In the genomic region with DNA sequence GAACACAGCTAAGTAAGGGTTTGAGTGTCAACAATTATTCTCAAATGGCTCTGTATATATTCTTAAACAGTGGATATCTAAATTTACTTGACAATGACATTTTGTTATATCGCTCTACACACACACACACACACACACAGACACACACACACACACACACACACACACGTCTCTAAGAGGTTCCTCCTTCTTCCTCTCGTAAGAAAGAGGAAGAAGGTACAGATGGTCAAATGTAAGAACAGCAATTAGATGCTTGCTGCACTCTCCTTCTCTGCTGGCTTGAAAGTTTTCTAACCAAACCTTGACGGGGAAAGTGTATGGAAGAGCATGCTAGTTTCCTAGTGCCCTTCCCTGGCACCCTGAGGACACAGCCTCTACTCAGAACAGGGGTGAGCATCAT, we compare ENCODE assay signal across 16 mouse cellular contexts. TPM values are rescaled to one million over a fixed set of nuclear protein-coding genes. Genes with fewer than 3 reads are reported as not detected.
DNase-seq lines count a peak whose midpoint lies in the region; ATAC-seq and TF ChIP-seq lines count a peak whose summit lies in the region.
"Had no signal": no experiment of that assay in that cellular context is flagged by ENCODE, and none has a peak within 500 bp of the region (broad histone marks: within the 10 kb centered on the region; RNA-seq: fewer than 3 reads in every experiment).

No protein-coding gene starts in this region.

- no peak for DNase-seq in kidney, postnatal 10 days
- peak; percentile 77 for DNase-seq in MEL (ENCODE audit: low read depth, low spot score)
- no peak for DNase-seq in c-Kit-positive CD71-positive TER-119-positive erythroid progenitor cells, embryonic 14.5 days (ENCODE audit: low spot score)
- no peak for DNase-seq in embryo, embryonic 10 days (ENCODE audit: low spot score)
- DNase-seq: heart, postnatal 14 days; kidney, adult 18-20 months; layer of hippocampus, adult 9-11 months; liver, embryonic 13.5 days; midbrain, embryonic 14.5 days; right cerebral cortex, adult 18-20 months; thymus, adult 18-20 months had no signal

- TF ChIP-seq RAD21 in MEL (IDR thresholded peaks at IDR 0.05; ENCODE audit: low read depth, low read length), result no peak

- H3K9ac ChIP-seq in kidney, embryonic 16.5 days (replicated peaks; ENCODE audit: low read length), result no peak overlapping the region
- H3K9ac ChIP-seq in MEL (ENCODE audit: control insufficient read depth, low read depth, low read length, poor library complexity, severe bottlenecking), result 0 out of 2 replicates have a peak overlapping the region, but pooled peaks have one; percentile 3
- H3K9ac ChIP-seq: liver, embryonic 13.5 days; neural tube, embryonic 12.5 days had no signal

- no peak overlapping the region for H3K4me2 ChIP-seq in kidney, embryonic 16.5 days (replicated peaks; ENCODE audit: low read depth, low read length)
- H3K4me2 ChIP-seq: liver, embryonic 13.5 days; neural tube, embryonic 12.5 days had no signal

- H3K27me3 ChIP-seq in kidney, embryonic 16.5 days (ENCODE audit: insufficient read depth, low read length), result no peaks in the 10 kb centered on the region
- H3K27me3 ChIP-seq in MEL (ENCODE audit: control insufficient read depth in 1 of 2, insufficient read depth in 2 of 2, low read length in 2 of 2), result no peaks in the 10 kb centered on the region
- H3K27me3 ChIP-seq: neural tube, embryonic 12.5 days had no signal

- no peak for TF ChIP-seq POLR2A in MEL (IDR thresholded peaks at IDR 0.05; ENCODE audit: control insufficient read depth in 1 of 2, insufficient read depth in 1 of 2, low read depth in 1 of 2, low read length in 2 of 2, poor library complexity in 1 of 2)

- H3K79me2 ChIP-seq in MEL (ENCODE audit: control insufficient read depth, insufficient read depth, low read length, poor library complexity), result no peaks in the 10 kb centered on the region

- 63% methylated on average over 4 of the region's 4 CpGs for WGBS in kidney, embryonic 16.5 days

- H3K4me1 ChIP-seq in kidney, embryonic 16.5 days (ENCODE audit: insufficient read depth, low read length), result peaks cover 22% of the 10 kb centered on the region
- H3K4me1 ChIP-seq in MEL (ENCODE audit: control insufficient read depth in 1 of 2, insufficient read depth in 2 of 2, low read length in 2 of 2), result peaks cover 2 to 23% of the 10 kb centered on the region in 2 experiments; a peak in 3 of 4 replicates

- H3K36me3 ChIP-seq in kidney, embryonic 16.5 days (ENCODE audit: insufficient read depth, low read length), result no peaks in the 10 kb centered on the region
- H3K36me3 ChIP-seq in MEL (ENCODE audit: control insufficient read depth in 1 of 2, insufficient read depth in 2 of 2, low read length in 2 of 2), result peaks cover 0 to 16% of the 10 kb centered on the region in 2 experiments; a peak in 2 of 4 replicates
- H3K36me3 ChIP-seq: liver, embryonic 13.5 days; neural tube, embryonic 12.5 days had no signal

- no peak for TF ChIP-seq CTCF in MEL (IDR thresholded peaks at IDR 0.05 in 2 of 3, conservative IDR thresholded peaks at IDR 0.05 in 1 of 3; ENCODE audit: control insufficient read depth in 1 of 3, insufficient read depth in 1 of 3, low read depth in 2 of 3, low read length in 3 of 3, poor library complexity in 1 of 3, severe bottlenecking in 1 of 3)

- H3K9me3 ChIP-seq in kidney, embryonic 16.5 days (ENCODE audit: low read length), result no peaks in the 10 kb centered on the region
- H3K9me3 ChIP-seq in MEL (replicated peaks; ENCODE audit: insufficient read depth, low read length), result no peaks in the 10 kb centered on the region
- H3K9me3 ChIP-seq: liver, embryonic 13.5 days; neural tube, embryonic 12.5 days had no signal

- peak; percentile 66 to 89; a peak in 3 of 4 replicates for TF ChIP-seq EP300 in MEL (IDR thresholded peaks at IDR 0.05; ENCODE audit: low read depth in 1 of 2, low read length in 2 of 2)

- ATAC-seq in kidney, embryonic 16.5 days (ENCODE audit: low FRiP score, low TSS enrichment), result no peak
- peak; percentile 78 for ATAC-seq in common myeloid progenitor, adult 5-6 weeks (replicated peaks; ENCODE audit: low read depth, poor library complexity, severe bottlenecking)
- peak; percentile 81 for ATAC-seq in megakaryocyte progenitor cell, adult 5-6 weeks (replicated peaks; ENCODE audit: poor library complexity)
- ATAC-seq: lung, postnatal 0 days had no signal

- peak overlapping the region; percentile 84 for H3K27ac ChIP-seq in kidney, embryonic 16.5 days (ENCODE audit: low read length)
- H3K27ac ChIP-seq in MEL (ENCODE audit: control insufficient read depth, low read depth, low read length), result peak overlapping the region; percentile 2; the same call in 1 of the 2 replicates
- H3K27ac ChIP-seq: liver, embryonic 13.5 days; neural tube, embryonic 12.5 days had no signal

- H3K4me3 ChIP-seq in kidney, embryonic 16.5 days (ENCODE audit: low read length), result no peak overlapping the region
- no peak overlapping the region for H3K4me3 ChIP-seq in MEL (ENCODE audit: control insufficient read depth in 1 of 2, insufficient read depth in 1 of 2, low read depth in 2 of 2, low read length in 2 of 2)
- H3K4me3 ChIP-seq: liver, embryonic 13.5 days; neural tube, embryonic 12.5 days had no signal

TF ChIP-seq in MEL, 35 proteins besides CTCF, POLR2A, EP300 and RAD21:
- no peak for TF ChIP-seq MAZ (IDR thresholded peaks at IDR 0.05; ENCODE audit: low read depth, low read length)
- peak; percentile 65 for TF ChIP-seq TCF12 (IDR thresholded peaks at IDR 0.05; ENCODE audit: low read depth, low read length)
- no peak for TF ChIP-seq NRF1 (IDR thresholded peaks at IDR 0.05; ENCODE audit: insufficient read depth, low read depth, low read length, poor library complexity, severe bottlenecking)
- no peak for TF ChIP-seq CHD2 (IDR thresholded peaks at IDR 0.05; ENCODE audit: low read length)
- no peak for TF ChIP-seq MAFK (IDR thresholded peaks at IDR 0.05; ENCODE audit: borderline replicate concordance, low read depth, low read length)
- TF ChIP-seq MAX (IDR thresholded peaks at IDR 0.05; ENCODE audit: low read length), result no peak
- no peak for TF ChIP-seq UBTF (IDR thresholded peaks at IDR 0.05; ENCODE audit: borderline replicate concordance, insufficient read depth, low read depth, low read length)
- peak; percentile 47 for TF ChIP-seq MXI1 (IDR thresholded peaks at IDR 0.05; ENCODE audit: low read depth, low read length)
- no peak for TF ChIP-seq KAT2A (conservative IDR thresholded peaks at IDR 0.05; ENCODE audit: low read depth, low read length)
- no peak for TF ChIP-seq MYB (IDR thresholded peaks at IDR 0.05; ENCODE audit: low read depth, low read length)
- TF ChIP-seq E2F4 (IDR thresholded peaks at IDR 0.05; ENCODE audit: borderline replicate concordance, low read depth, low read length), result no peak
- TF ChIP-seq MYC (IDR thresholded peaks at IDR 0.05; ENCODE audit: low read depth, low read length), result peak; percentile 72; the same call in 1 of the 2 replicates
- TF ChIP-seq USF1 (IDR thresholded peaks at IDR 0.05; ENCODE audit: low read depth, low read length), result no peak
- no peak for TF ChIP-seq ZKSCAN1 (IDR thresholded peaks at IDR 0.05; ENCODE audit: low read depth, low read length)
- 0 out of 2 replicates have a peak, but pooled peaks have one; percentile 26 for TF ChIP-seq GATA1 (IDR thresholded peaks at IDR 0.05; ENCODE audit: low read depth, low read length)
- TF ChIP-seq GABPA (IDR thresholded peaks at IDR 0.05; ENCODE audit: low read depth, low read length), result no peak
- TF ChIP-seq SMC3 (IDR thresholded peaks at IDR 0.05; ENCODE audit: low read depth, low read length), result no peak
- peak; percentile 70 for TF ChIP-seq ETS1 (IDR thresholded peaks at IDR 0.05; ENCODE audit: low read depth, low read length)
- TF ChIP-seq SIN3A (IDR thresholded peaks at IDR 0.05; ENCODE audit: low read length), result peak; percentile 74
- 0 out of 2 replicates have a peak, but pooled peaks have one; percentile 31 for TF ChIP-seq JUND (IDR thresholded peaks at IDR 0.05; ENCODE audit: low read depth, low read length)
- peak; percentile 55; the same call in 1 of the 2 replicates for TF ChIP-seq ELF1 (IDR thresholded peaks at IDR 0.05; ENCODE audit: low read depth, low read length)
- TF ChIP-seq RCOR1 (IDR thresholded peaks at IDR 0.05; ENCODE audit: low read depth, low read length), result peak; percentile 68; the same call in 1 of the 2 replicates
- no peak for TF ChIP-seq ZC3H11A (IDR thresholded peaks at IDR 0.05; ENCODE audit: low read depth, low read length)
- TF ChIP-seq TBP (IDR thresholded peaks at IDR 0.05; ENCODE audit: low read depth, low read length), result no peak
- no peak for TF ChIP-seq USF2 (IDR thresholded peaks at IDR 0.05; ENCODE audit: borderline replicate concordance in 1 of 2, insufficient read depth in 1 of 2, low read depth in 1 of 2, low read length in 2 of 2)

RNA-seq across cellular contexts. Expression of a gene that starts 39.1 kb away (rescaled TPM):
- polyA plus RNA-seq in kidney, embryonic 16.5 days (2015; fragmentation: Nextera tagmentation; extraction: Ambion mirVana), result 141 and 157 TPM in 2 replicates
- 40.3 and 44.4 TPM in 2 replicates for total RNA-seq in MEL (2012; rRNA removed)
- 10 to 100 TPM in 1 of 2 experiments, not detected in 1; 73.0 TPM for polyA plus RNA-seq in MEL (2012; ENCODE audit: insufficient read depth in 1 of 2, insufficient read length in 2 of 2, low read depth in 1 of 2, low replicate concordance in 2 of 2, missing spikeins in 1 of 2)
- 161 and 170 TPM in 2 replicates for total RNA-seq in common myeloid progenitor, adult 5-6 weeks (2017)
- total RNA-seq in megakaryocyte progenitor cell, adult 5-6 weeks (2015), result 103 and 106 TPM in 2 replicates
- 104 and 113 TPM in 2 replicates for total RNA-seq in megakaryocyte progenitor cell, adult 5-6 weeks (2017)
